Mouse (Mus musculus): ENCODE results near the gene Spag16.
"Not testable (repeated sequence)": the region's sequence is repeated elsewhere in the genome, so short reads cannot be mapped to it uniquely, and the experiment has no call there.

The Spag16 gene

DNA sequence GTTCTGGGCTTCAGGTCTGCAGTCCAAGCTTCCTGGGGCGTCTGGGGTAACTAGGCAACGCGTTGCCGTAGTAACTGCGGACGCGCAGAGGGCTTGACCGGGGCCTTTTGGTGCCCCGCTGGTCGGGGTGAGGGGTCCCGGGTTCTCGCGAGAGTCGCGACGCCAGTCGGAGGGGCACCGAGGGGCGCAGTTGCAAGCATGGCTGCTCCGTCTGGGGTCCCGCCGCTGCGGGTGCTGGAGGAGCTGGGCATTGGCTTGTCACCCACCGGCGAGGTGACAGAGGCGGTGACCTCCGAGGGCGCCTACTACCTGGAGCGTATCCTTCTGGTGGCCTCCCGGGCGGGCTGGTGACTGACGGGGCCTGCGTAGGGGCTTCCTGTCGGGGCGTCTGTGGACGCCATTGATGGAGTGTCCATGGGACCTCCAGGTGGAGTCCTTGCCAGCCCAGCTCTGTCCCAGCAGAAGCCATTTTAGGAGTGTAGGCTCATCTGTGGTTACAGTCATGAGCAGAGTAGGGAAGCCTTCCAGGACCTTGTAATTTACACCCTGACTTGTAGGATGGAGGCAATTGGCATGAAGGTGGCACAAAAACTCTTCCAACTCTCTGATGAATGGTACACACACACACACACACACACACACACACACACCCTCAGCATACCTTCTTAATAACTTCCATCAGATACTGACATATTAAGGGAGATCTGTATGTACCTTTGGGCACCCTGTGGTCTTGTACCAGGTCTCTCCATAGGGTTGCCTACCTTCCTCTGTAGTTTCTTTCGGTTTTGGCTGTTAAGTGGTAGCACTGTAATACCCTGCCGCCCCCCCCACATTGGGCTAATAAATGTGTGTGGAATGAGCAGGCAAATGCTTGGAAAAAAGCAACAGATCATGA lies at the start of gene Spag16:
Gene Spag16 (plus strand): TSS at position 165 of the 898 bp plus-strand sequence.
- no peak for DNase-seq (ENCODE audit: low spot score)

GRCm38 (mm10) chr1:69785129-69785528 lies 41.6 kb upstream of the Spag16 start:
- peak; percentile 43 for DNase-seq (ENCODE audit: low spot score)

DNA sequence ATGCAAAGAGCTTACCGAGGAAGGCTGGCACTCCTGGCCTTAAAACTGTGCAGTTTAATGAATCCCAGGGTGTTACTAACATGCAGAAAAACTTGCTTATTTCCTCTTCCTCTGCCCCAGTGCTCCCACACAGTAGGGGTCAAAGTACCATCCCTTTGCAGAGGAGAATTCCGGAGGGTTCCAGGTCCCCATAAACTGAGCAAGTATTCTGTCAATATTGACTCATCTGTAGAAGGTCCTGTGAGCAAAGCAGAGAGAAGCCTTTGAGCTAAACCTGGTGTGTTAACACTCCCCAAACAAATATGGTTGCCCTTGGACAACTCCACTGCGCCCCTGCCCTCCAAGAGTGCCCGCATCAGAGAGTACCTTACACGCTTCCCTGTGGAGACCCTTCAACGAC lies 40.1 kb upstream of the Spag16 start:
- DNase-seq (ENCODE audit: low spot score): no peak

GRCm38 (mm10) chr1:69787379-69787778 lies 39.4 kb upstream of the Spag16 start:
- no peak for DNase-seq (ENCODE audit: low spot score)

- DNase-seq (ENCODE audit: low spot score): peak; percentile 74
Observed at GRCm38 (mm10) chr1:69790337-69791250, 36.2 kb upstream of the Spag16 start.

DNA sequence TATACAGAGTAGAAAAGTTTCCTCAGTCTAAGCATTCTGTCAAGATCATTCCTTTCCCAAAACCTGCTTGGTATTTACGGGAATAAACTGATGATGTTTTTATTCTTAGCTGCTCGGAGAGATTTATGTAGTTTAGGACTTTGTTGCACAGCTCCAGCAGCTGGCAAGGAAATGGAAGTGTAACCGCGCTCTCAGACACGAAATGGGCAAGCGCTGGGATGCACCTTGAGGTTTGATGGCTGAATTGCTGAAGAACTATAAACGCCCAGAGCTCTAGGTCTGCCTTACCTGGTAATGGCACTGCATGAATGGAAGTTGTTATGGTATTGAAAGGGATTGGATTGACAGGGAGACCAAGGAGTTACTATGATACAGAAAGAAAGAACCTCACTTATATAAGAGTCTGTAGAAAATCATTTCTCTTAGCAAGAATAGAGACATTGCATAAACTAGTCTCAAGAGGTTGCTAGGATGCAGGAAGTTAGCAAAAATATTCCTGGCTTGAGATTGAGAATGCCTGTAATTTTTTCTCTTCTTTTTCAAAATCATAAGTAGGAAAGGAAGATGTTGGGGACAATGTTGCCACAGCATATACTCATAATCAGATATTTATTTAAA lies 27.7 kb upstream of the Spag16 start:
- DNase-seq (ENCODE audit: low spot score): no peak

DNA sequence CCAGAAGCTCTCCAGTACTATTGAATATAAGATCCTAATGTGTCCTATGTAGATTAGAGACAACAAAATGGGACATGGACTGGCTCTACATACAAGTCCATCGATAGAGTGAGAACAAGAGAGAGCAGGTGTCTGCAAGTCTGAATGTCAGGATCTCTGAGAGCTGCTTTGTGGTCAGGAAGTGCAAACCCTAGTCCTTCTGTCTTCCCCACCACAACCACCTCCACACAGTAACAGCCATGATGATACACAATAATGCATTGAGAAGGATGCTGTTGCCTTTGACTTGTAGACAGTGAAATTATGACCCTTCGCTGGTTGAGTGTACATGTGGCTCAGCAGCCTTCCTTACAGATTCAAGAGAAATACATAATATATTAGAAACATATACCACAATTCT lies 16.6 kb upstream of the Spag16 start:
- DNase-seq (ENCODE audit: low spot score): no peak

GRCm38 (mm10) chr1:69825635-69826034 lies 1.1 kb upstream of the Spag16 start:
- DNase-seq (ENCODE audit: low spot score): not testable (repeated sequence)

DNA sequence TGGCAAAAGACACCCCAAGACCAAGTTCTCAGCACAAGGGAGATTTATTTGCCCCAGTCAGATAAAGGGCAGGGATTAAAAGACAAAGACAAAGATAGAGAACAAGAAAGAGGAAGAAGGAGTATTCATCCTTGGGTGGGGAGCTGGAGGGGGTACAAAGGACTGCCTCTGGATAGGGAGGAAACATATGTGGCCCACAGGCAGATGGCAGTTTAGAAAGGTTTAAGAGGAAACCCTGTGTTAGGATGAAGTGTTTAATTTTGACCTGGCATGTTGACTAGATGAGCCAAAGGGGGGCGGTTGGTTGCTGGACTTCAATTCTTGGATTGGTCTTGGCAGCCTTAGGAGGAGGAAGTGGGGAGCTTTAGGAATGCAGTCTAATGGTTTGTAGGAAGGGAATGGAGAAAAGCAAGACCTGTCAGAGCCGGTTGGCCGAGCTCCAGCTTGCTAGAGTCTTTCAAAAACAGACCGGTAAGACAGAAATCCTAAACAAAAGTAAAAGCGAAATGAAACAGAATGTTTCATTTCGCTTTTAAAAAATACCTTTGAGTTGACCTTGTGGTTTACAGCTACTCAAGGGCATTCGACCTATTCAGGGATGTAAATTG lies 2.2 kb downstream of the Spag16 start:
- no peak for DNase-seq (ENCODE audit: low spot score)

DNA sequence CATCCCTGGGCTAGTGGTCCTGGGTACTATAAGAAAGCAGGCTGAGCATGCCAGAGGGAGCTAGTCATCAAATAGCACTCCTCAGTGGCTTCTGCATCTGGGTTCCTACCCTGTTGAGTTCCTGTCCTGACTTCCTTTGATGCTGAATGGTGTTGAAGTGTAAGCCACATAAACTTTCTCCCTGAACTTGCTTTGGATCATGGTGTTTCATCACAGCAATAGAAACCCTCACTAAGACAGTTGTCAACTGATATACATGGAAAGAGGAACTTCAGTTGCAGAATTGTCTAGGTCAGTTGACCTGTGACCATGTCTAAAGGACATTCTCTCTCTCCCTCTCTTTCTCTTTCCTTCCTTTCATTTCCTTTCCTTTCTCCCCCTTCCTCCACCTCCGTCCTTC lies 3.8 kb downstream of the Spag16 start:
- no peak for DNase-seq (ENCODE audit: low spot score)

- DNase-seq (ENCODE audit: low spot score): no peak
Observed at GRCm38 (mm10) chr1:69831002-69831401, 4.2 kb downstream of the Spag16 start.

- not testable (repeated sequence) for DNase-seq (ENCODE audit: low spot score)
Observed at GRCm38 (mm10) chr1:69833476-69833875, 6.7 kb downstream of the Spag16 start.

DNA sequence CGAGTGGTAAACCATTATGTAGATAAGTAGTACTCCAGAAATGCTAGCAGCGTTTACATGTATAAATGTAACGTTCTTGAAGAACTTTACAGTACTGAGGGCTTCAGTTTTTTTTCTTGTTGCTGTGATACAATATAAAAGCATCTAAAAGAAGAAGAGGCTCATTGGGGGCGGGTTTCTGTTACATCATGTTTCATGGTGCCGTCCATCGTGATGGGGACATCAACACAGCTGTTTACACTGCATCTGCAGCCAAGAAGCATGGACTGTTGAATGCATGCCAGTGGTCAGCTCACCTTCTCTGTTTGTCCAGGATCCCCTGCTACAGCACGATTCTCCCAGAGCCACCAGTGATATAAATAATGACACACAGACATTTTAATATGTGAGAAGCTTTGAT lies 26.7 kb downstream of the Spag16 start:
- DNase-seq (ENCODE audit: low spot score): no peak

DNA sequence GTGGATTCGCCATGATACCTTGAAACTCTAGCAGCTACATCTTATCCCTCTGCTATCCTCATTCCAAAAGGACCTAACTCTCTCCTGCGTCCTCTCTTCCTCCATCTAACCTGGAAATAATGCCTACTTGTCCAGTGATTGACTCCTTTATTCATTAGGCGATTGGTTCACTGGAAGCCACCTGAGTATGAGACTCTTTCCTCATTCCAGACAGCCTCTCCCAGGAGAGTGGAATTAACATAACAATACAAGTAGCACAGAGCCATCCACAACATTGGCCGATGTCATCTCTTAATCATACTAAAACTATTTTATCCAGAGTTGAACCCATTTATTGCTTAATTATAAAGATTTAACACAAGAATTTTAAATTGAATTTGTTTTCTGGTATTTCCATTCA lies 41.0 kb downstream of the Spag16 start:
- no peak for DNase-seq (ENCODE audit: low spot score)

DNA sequence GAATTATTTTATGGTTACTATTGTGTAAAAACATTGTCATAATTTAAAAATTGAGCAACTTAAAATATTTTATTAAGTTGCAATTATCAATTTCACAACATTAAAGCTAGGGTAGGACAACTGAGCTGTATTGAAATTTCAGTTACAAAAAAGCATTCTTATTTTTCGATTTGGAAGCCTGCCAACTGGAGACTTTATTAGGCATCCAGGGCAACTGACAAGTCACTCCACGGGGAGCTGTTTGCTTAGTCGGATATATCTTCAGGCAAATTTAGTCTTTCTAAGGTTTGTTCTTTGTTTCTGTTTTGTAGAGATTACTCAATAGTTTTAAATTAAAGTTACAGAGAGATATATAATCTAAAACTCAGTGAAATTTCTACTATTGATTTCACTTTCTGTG lies 129.8 kb downstream of the Spag16 start:
- no peak for DNase-seq (ENCODE audit: low spot score)

DNA sequence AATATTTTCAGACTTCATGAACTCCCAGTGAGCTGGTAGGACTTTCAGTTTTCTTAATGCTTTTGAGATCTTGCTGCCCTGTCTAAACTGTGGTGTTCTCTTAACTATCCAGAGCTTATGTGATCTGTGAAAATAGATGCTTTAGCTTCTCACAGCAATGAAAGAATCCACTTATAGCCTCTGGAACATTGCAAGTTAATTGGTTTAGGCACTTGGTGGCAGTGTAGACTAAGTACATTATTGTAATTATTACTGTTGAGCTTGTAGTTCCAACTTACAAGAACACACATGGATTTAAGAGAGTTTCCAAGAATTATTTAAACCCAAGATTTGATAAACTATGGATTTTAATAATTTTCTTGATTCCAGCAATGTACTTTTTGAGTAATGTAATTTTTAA lies 170.1 kb downstream of the Spag16 start:
- DNase-seq (ENCODE audit: low spot score): no peak

DNA sequence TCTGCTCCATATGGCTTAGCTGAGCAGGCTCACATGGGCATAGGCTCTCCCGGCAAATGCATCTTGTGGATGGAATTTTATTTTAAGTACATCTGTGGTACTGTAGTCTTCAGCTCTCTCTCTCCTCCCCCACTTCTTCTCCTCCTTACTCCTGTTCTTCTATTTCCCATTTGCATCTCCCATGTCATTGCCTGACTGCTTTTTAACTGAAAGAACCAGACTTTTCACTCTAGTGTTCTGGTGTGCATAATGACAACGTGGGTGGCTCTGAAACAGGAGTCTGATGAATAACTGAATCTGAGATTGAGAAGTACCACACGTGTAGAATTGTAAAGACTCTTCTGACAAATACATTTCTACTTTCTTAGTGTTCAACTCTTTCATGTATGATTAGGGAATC lies 186.2 kb downstream of the Spag16 start:
- DNase-seq (ENCODE audit: low spot score): peak; percentile 11

DNA sequence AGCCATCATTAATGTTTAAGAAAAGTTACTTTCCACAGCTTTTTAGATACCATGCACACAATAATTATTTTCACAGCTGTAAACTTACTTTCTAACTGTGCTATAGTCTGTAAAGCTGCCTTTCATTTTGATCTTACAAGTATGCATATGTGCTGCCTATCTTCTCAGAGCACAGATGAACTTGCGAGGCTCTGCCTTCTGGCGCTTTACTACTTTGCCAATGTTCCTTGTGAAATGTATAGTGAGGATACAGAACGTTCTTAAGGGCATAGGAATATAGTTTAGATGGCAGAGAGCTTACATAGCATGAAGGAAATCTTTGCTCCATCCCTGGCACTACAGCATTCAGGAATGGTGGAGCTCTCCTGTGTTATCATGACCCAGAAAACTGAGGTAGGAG lies 210.6 kb downstream of the Spag16 start:
- DNase-seq (ENCODE audit: low spot score): no peak

DNA sequence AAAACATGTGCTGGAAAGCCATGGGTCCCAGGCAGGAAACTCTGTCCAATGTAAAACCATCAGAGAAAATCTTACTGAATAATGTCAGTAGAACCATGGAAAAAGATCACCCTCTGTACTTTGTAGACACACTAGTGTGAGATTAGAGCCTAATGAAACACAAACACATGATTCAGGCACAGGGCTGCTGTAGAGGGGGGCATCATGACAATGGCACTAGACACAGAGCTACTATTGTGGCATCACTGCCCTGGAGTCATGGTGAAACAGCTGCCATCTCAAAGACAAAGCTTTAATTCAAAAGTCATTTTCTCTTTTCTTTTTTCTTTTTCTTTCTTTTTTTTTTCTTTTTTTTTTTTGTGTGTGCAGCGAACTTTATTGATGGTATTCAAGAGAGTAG lies 240.6 kb downstream of the Spag16 start:
- DNase-seq (ENCODE audit: low spot score): peak; percentile 4

- no peak for DNase-seq (ENCODE audit: low spot score)
Observed at GRCm38 (mm10) chr1:70073440-70073839, 246.7 kb downstream of the Spag16 start.

- no peak for DNase-seq (ENCODE audit: low spot score)
Observed at GRCm38 (mm10) chr1:70078806-70079205, 252.0 kb downstream of the Spag16 start.

Data from layer of hippocampus, adult 11-12 months (tissue).